Mouse (Mus musculus) heart, postnatal 0 days (tissue): ENCODE results near the gene Spock1.

ENCODE experiments used
- CTCF ChIP-seq: IDR thresholded peaks from 2 replicates; pipeline ENCODE4 v1.5.1; 2016; ENCODE audit warnings: antibody characterized with exemption, control low read depth, low read depth
- EP300 ChIP-seq: IDR thresholded peaks from 2 replicates; pipeline ENCODE4 v1.6.1; 2016; ENCODE audit warnings: antibody characterized with exemption, low read depth

DNA sequence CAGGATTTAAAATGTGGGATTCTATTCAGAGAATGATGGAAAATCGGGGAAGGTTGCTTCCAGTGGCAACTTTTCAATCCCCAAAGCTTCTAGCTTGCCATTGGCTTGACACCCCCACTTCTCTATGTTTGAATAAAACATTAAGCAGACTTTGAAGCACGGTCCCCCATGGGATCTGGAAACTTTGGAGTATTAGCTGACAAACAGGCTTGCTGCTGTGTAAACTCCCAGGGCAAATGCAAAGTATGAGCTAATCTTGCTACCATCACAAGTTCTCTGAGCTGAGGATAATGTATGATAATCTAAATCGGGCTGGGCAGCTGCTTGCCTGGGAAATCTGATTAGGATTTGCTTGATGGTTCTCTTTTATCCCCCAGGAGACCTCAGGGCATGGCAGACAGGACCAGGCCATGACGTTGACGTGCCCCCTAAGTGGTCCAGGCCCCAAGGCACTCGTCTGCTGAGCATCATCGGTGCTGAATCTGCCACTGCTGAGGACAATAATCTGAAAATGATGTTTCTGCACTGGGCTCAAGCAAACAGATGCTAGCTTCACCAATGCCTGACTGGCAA is 284.1 kb downstream of the Spock1 start:
- TF ChIP-seq CTCF = no peak
- no peak for TF ChIP-seq EP300
